Mouse (Mus musculus) myocyte (in vitro differentiated cells): ENCODE measurements around the gene Hist1h3g. TPM values are rescaled to one million over a fixed set of nuclear protein-coding genes. Genes with fewer than 3 reads are reported as not detected.
"Not testable (repeated sequence)": the region's sequence is repeated elsewhere in the genome, so short reads cannot be mapped to it uniquely, and the experiment has no call there.

ENCODE experiments used
- H3K27me3 ChIP-seq: one replicate; pipeline ENCODE4 v1.6.1; 2011; ENCODE audit not compliant: control insufficient read depth, insufficient read depth, insufficient read length
- H3K36me3 ChIP-seq: one replicate; pipeline ENCODE4 v1.6.1; 2011; ENCODE audit not compliant: control insufficient read depth, insufficient read depth
- H3K4me2 ChIP-seq: one replicate; pipeline ENCODE4 v1.6.1; 2011; ENCODE audit warnings: low read depth, control low read depth
- H3K4me3 ChIP-seq: one replicate; pipeline ENCODE4 v1.5.1; 2011; ENCODE audit warnings: mild to moderate bottlenecking, control low read depth, moderate library complexity
- H3K79me2 ChIP-seq: one replicate; pipeline ENCODE4 v1.6.1; 2011; ENCODE audit not compliant: control insufficient read depth, insufficient read depth
- H3ac ChIP-seq: one replicate; pipeline ENCODE4 v1.6.1; 2011; ENCODE audit not compliant: control insufficient read depth, insufficient read length
- CEBPB ChIP-seq: IDR thresholded peaks from 2 replicates; pipeline ENCODE4 v1.6.1; 2011; ENCODE audit warnings: mild to moderate bottlenecking, moderate library complexity; ENCODE audit not compliant: poor library complexity, insufficient read depth, severe bottlenecking
- E2F4 ChIP-seq: IDR thresholded peaks from one replicate; pipeline ENCODE4 v1.6.1; 2011; ENCODE audit warnings: mild to moderate bottlenecking, control low read depth, moderate library complexity; ENCODE audit not compliant: insufficient read depth
- MAX ChIP-seq: IDR thresholded peaks from one replicate; pipeline ENCODE4 v1.6.1; 2011; ENCODE audit warnings: low read depth, mild to moderate bottlenecking, control low read depth
- MYOD1 ChIP-seq, 3 experiments: IDR thresholded peaks; one replicate each; pipeline ENCODE4 v1.6.1; 2011; ENCODE audit warnings: control low read depth in 2 of 3, low read depth in 2 of 3, mild to moderate bottlenecking in 2 of 3, moderate library complexity in 1 of 3; ENCODE audit not compliant: insufficient read length in 2 of 3, control insufficient read depth in 1 of 3
- MYOG ChIP-seq, 3 experiments: IDR thresholded peaks; one replicate each; pipeline ENCODE4 v1.6.1; 2011; ENCODE audit warnings: control low read depth in 2 of 3, low read depth in 2 of 3, mild to moderate bottlenecking in 2 of 3; ENCODE audit not compliant: insufficient read length in 2 of 3, control insufficient read depth in 1 of 3, insufficient read depth in 1 of 3
- POLR2A ChIP-seq: IDR thresholded peaks from one replicate; pipeline ENCODE4 v1.6.1; 2011; ENCODE audit warnings: low read depth, mild to moderate bottlenecking, control low read depth, moderate library complexity; ENCODE audit not compliant: insufficient read length
- POLR2AphosphoS2 ChIP-seq: IDR thresholded peaks from one replicate; pipeline ENCODE4 v1.6.1; 2011; ENCODE audit warnings: low read depth, control low read depth; ENCODE audit not compliant: insufficient read length
- REST ChIP-seq: IDR thresholded peaks from one replicate; pipeline ENCODE4 v1.6.1; 2011; ENCODE audit warnings: mild to moderate bottlenecking, control low read depth, moderate library complexity; ENCODE audit not compliant: insufficient read depth, insufficient read length
- SRF ChIP-seq: IDR thresholded peaks from one replicate; pipeline ENCODE4 v1.6.1; 2011; ENCODE audit warnings: low read depth; ENCODE audit not compliant: control insufficient read depth, insufficient read length
- TCF12 ChIP-seq: IDR thresholded peaks from one replicate; pipeline ENCODE4 v1.6.1; 2011; ENCODE audit warnings: mild to moderate bottlenecking, control low read depth; ENCODE audit not compliant: poor library complexity, insufficient read depth, severe bottlenecking
- TCF3 ChIP-seq: IDR thresholded peaks from one replicate; pipeline ENCODE4 v1.6.1; 2011; ENCODE audit warnings: low read depth, control low read depth; ENCODE audit not compliant: insufficient read length
- USF1 ChIP-seq: IDR thresholded peaks from one replicate; pipeline ENCODE4 v1.6.1; 2011; ENCODE audit warnings: low read depth, mild to moderate bottlenecking, control low read depth, moderate library complexity
- polyA plus RNA-seq: library from polyadenylated mRNA; unstranded; fragments of >200 nt; fragmentation: generic; extraction: Trizol; gene quantifications from one replicate; pipeline ENCODE4 v1.2.1, GENCODE M21; 2012; ENCODE audit warnings: missing spikeins

Hist1h3g gene
- 3.3 TPM for polyA plus RNA-seq

- H3ac ChIP-seq, H3K36me3 ChIP-seq, H3K79me2 ChIP-seq, H3K27me3 ChIP-seq: not testable (repeated sequence)
- TF ChIP-seq E2F4 (peak; percentile 100), POLR2AphosphoS2 (peak; percentile 98), MAX (peak; percentile 56), POLR2A (peak; percentile 91)
- peak within 1 kb of the TSS; percentile 88 for H3K4me2 ChIP-seq
- H3K4me3 ChIP-seq, result peak within 1 kb of the TSS; percentile 41
These were observed at the start of gene Hist1h3g for GRCm38 (mm10) chr13:23535137-23536075. TSS of gene Hist1h3g (plus strand) at chr13:23535422.

GRCm38 (mm10) chr13:23488400-23489322 lies 46.6 kb upstream of the Hist1h3g start, which contains the start of gene Btn2a2:
TSS of gene Btn2a2 (minus strand) at chr13:23488857.
- H3K36me3 ChIP-seq, result no peaks in the 10 kb centered on the region
- peak within 1 kb of the TSS; percentile 97 for H3K4me2 ChIP-seq
- H3K79me2 ChIP-seq, result no peaks in the 10 kb centered on the region
- H3K27me3 ChIP-seq, result no peaks in the 10 kb centered on the region
- H3ac ChIP-seq, result no peak within 1 kb of the TSS
- H3K4me3 ChIP-seq, result peak within 1 kb of the TSS; percentile 18
- no peak for TF ChIP-seq USF1
- TF ChIP-seq POLR2A, result no peak
- TF ChIP-seq SRF, result no peak
- TF ChIP-seq POLR2AphosphoS2, result no peak
- no peak for TF ChIP-seq MYOG (IDR thresholded peaks at IDR 0.05; ENCODE audit: control insufficient read depth in 1 of 3, insufficient read depth in 1 of 3, insufficient read length in 2 of 3, low read depth in 2 of 3)
- TF ChIP-seq MYOD1 (IDR thresholded peaks at IDR 0.05; ENCODE audit: control insufficient read depth in 1 of 3, insufficient read length in 2 of 3, low read depth in 2 of 3), result no peak
- no peak for TF ChIP-seq TCF3
- TF ChIP-seq REST, result no peak
- no peak for TF ChIP-seq CEBPB
- TF ChIP-seq TCF12, result no peak
- TF ChIP-seq MAX, result no peak
- no peak for TF ChIP-seq E2F4

- Histone ChIP-seq H3K4me2 (no peak overlapping the region), H3K4me3 (no peak overlapping the region), H3K27me3 (no peaks in the 10 kb centered on the region), H3K79me2 (no peaks in the 10 kb centered on the region), H3ac (no peak overlapping the region), H3K36me3 (no peaks in the 10 kb centered on the region)
- TF ChIP-seq E2F4 (no peak), REST (no peak), MYOD1 (IDR thresholded peaks at IDR 0.05; ENCODE audit: control insufficient read depth in 1 of 3, insufficient read length in 2 of 3, low read depth in 2 of 3) (no peak), MYOG (IDR thresholded peaks at IDR 0.05; ENCODE audit: control insufficient read depth in 1 of 3, insufficient read depth in 1 of 3, insufficient read length in 2 of 3, low read depth in 2 of 3) (no peak), USF1 (no peak)
These were observed 44.4 kb upstream of the Hist1h3g start for GRCm38 (mm10) chr13:23490863-23491262.

GRCm38 (mm10) chr13:23491263-23491662 lies 44.0 kb upstream of the Hist1h3g start:
- no peaks in the 10 kb centered on the region for H3K79me2 ChIP-seq
- no peak overlapping the region for H3K4me3 ChIP-seq
- TF ChIP-seq TCF3, result no peak
- TF ChIP-seq POLR2AphosphoS2, result no peak
- TF ChIP-seq MYOG (IDR thresholded peaks at IDR 0.05; ENCODE audit: control insufficient read depth in 1 of 3, insufficient read depth in 1 of 3, insufficient read length in 2 of 3, low read depth in 2 of 3), result no peak
- TF ChIP-seq MYOD1 (IDR thresholded peaks at IDR 0.05; ENCODE audit: control insufficient read depth in 1 of 3, insufficient read length in 2 of 3, low read depth in 2 of 3), result no peak
- no peak for TF ChIP-seq POLR2A
- TF ChIP-seq E2F4, result no peak
- no peak for TF ChIP-seq REST
- TF ChIP-seq USF1, result no peak
- H3ac ChIP-seq, result no peak overlapping the region
- no peaks in the 10 kb centered on the region for H3K27me3 ChIP-seq
- no peaks in the 10 kb centered on the region for H3K36me3 ChIP-seq
- no peak overlapping the region for H3K4me2 ChIP-seq
